Mouse (Mus musculus) stomach, embryonic 16.5 days (tissue): ENCODE measurements at regions not wholly inside any gene's neighbourhood (a gene's known extent, or its start where the extent isn't known, plus 50 kb on each side); places are given as distances from the start of the nearest gene placed in this dataset.

Experiments
- ATAC-seq: fragments of 200-750 bp; cut with Nextera tagmentation; 2 replicates; pipeline ENCODE4 v1.8.0; 2017; ENCODE audit warnings: moderate number of reproducible peaks, moderate TSS enrichment; ENCODE audit not compliant: insufficient read depth, low FRiP score
- H3K27ac ChIP-seq: fragments of 300-500 bp; sonication (generic); 2 replicates; pipeline ENCODE4 v1.5.1; 2014; ENCODE audit warnings: low read length
- H3K27me3 ChIP-seq: fragments of 300-500 bp; sonication (generic); 2 replicates; pipeline ENCODE4 v1.6.1; 2014; ENCODE audit warnings: low read length, control low read depth, mixed read lengths; ENCODE audit not compliant: control insufficient read depth, insufficient read depth
- H3K36me3 ChIP-seq: fragments of 300-500 bp; sonication (generic); 2 replicates; pipeline ENCODE4 v1.6.1; 2014; ENCODE audit warnings: low read length; ENCODE audit not compliant: control insufficient read depth, insufficient read depth
- H3K4me1 ChIP-seq: fragments of 300-500 bp; sonication (generic); 2 replicates; pipeline ENCODE4 v1.6.1; 2014; ENCODE audit warnings: low read length, control low read depth, mixed read lengths; ENCODE audit not compliant: control insufficient read depth, insufficient read depth
- H3K4me2 ChIP-seq: fragments of 300-500 bp; sonication (generic); 2 replicates; pipeline ENCODE4 v1.6.1; 2014; ENCODE audit warnings: low read depth, low read length, mixed read lengths
- H3K4me3 ChIP-seq: fragments of 300-500 bp; sonication (generic); replicated peaks from 2 replicates; pipeline ENCODE4 v1.5.1; 2014; ENCODE audit warnings: mild to moderate bottlenecking, low read length
- H3K9ac ChIP-seq: fragments of 300-500 bp; sonication (generic); 2 replicates; pipeline ENCODE4 v1.6.1; 2014; ENCODE audit warnings: low read length
- H3K9me3 ChIP-seq: fragments of 300-500 bp; sonication (generic); replicated peaks from 2 replicates; pipeline ENCODE4 v1.6.1; 2016; ENCODE audit warnings: low read length, control low read depth; ENCODE audit not compliant: control insufficient read depth
- WGBS: fragments of 180-500 bp; shearing (Covaris S2); extraction: QIAGEN DNeasy Blood & Tissue Kit; methylation state at CpG from one replicate; pipeline ENCODE4 v1.1.7; 2014; 5-methylcytosine and 5-hydroxymethylcytosine counted together

GRCm38 (mm10) chr9:113033996-113034395 is 674.1 kb downstream of the Pdcd6ip start:
- no peak for ATAC-seq
- Histone ChIP-seq H3K4me3 (no peak overlapping the region), H3K4me2 (no peak overlapping the region), H3K27ac (no peak overlapping the region), H3K9me3 (no peaks in the 10 kb centered on the region), H3K36me3 (no peaks in the 10 kb centered on the region), H3K27me3 (no peaks in the 10 kb centered on the region), H3K4me1 (no peaks in the 10 kb centered on the region), H3K9ac (no peak overlapping the region)
- WGBS, result 83% methylated on average over 5 of the region's 5 CpGs

DNA sequence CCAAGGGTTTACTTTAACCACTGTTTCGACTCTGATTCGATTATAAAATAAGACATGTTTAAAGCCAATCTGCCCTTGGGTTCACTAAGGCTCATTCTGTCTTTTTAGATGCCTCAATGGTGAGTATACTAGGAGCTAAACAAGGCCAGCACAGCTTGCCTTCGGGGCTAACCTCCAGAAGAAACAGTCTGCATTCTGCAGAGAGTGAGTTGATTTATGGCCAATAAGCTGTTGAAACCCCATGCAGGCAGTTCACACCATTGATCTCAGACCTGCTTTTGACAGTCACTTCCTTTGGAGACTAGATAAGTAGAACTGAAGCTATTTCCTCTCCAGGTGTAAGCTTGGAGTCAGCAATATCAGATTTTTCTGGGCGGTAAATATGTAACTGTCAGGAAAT is 679.0 kb downstream of the Pdcd6ip start:
- no peak overlapping the region for H3K9ac ChIP-seq
- no peaks in the 10 kb centered on the region for H3K27me3 ChIP-seq
- ATAC-seq, result no peak
- no peaks in the 10 kb centered on the region for H3K36me3 ChIP-seq
- no peaks in the 10 kb centered on the region for H3K4me1 ChIP-seq
- no peak overlapping the region for H3K27ac ChIP-seq
- H3K4me3 ChIP-seq, result no peak overlapping the region
- no peak overlapping the region for H3K4me2 ChIP-seq
- no peaks in the 10 kb centered on the region for H3K9me3 ChIP-seq
- 59% methylated on average over 4 of the region's 4 CpGs for WGBS

DNA sequence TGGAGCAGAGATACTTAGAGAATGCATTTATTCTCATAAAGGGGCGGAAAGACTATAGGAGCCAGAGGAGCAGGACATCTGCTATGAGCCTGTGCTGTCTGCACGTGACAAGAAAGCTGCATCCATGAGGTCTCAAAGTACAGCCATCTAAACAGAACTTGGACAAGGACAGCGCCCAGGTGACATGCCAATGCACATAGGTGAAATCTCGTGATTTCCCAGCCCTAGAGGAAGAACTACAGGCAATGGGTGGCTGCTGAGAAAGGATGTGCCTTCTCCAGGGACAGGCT is 681.2 kb downstream of the Pdcd6ip start:
- H3K27ac ChIP-seq, result no peak overlapping the region
- no peaks in the 10 kb centered on the region for H3K27me3 ChIP-seq
- no peak overlapping the region for H3K4me3 ChIP-seq
- no peak overlapping the region for H3K4me2 ChIP-seq
- H3K4me1 ChIP-seq, result no peaks in the 10 kb centered on the region
- H3K36me3 ChIP-seq, result no peaks in the 10 kb centered on the region
- no peaks in the 10 kb centered on the region for H3K9me3 ChIP-seq
- no peak for ATAC-seq
- 74% methylated on average over 4 of the region's 4 CpGs for WGBS
- no peak overlapping the region for H3K9ac ChIP-seq

DNA sequence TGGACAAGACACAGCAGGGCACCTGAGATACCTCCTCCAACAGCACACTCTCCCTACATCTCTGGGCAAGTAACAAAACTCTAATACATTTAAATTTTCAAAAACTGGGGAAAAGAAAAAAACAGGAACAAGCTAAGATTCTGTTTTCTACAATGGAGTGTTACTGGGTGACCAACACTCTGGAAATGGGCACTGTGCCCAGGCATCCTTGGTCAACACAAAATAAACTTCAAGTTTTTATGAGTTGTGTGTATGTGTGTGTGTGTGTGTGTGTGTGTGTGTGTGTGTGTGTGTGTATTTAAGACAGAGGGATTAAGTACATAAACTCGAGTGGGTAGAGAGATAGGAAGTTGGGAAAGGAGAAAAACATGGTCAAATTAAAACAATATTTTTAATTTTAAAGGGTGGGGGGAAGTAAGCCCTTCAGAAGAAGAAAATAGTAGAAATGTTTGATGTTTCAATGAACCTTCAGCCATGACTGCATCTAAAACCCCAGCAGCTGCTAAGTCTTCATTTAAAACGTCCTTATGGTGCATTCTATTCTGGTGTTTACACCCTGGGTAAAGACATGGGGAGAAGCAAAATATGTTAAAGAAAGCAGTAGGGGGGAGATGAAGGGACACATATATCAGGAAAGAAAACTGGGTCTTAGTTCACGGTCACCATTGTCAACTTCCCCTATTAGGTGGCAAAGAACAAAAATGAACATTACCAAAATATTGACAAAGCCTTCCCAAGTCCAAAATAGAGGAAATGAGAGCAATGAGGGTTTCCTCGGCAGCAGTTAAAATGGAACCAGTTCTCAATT is 681.8 kb downstream of the Pdcd6ip start:
- Histone ChIP-seq H3K4me2 (no peak overlapping the region), H3K9me3 (no peaks in the 10 kb centered on the region)
- no peak for ATAC-seq

DNA sequence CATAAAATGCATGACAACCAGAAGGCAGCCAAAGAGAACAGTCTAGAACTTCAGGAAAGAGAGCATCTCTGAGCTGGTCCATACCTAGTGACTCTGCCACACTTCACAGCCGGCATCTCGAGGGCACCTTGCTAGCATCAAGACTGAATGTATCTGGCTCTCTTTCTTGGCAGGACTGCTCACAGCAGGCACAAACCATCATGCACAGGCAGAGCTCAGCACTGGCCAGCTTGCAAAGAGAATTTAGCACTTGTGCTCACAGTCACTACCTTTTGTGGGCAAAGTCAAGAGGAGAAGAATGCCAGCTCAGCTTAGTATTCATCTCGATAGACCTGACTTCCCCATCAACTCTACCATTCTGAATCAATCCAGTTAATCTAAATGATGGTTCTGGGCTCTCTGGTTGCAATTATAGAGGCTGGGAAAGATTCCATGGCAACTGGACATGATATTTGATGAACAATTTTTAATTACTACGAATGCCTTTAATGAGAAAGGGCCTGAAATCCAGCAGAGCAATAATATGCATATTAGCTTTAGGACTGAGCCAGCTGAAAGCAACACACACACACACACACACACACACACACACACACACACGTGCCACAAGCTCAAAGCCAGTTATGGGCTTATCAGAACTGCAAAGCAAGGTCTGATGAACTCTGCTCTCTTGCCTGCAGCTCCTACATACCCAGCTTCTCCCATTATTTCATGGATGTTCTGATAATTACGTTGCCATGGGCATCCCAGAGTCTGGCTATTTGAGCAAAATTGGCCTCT is 686.0 kb downstream of the Pdcd6ip start:
- Histone ChIP-seq H3K4me1 (no peaks in the 10 kb centered on the region), H3K27me3 (no peaks in the 10 kb centered on the region), H3K4me3 (no peak overlapping the region), H3K36me3 (no peaks in the 10 kb centered on the region), H3K4me2 (no peak overlapping the region), H3K9me3 (no peaks in the 10 kb centered on the region), H3K9ac (no peak overlapping the region), H3K27ac (no peak overlapping the region)
- 78% methylated on average over 6 of the region's 6 CpGs for WGBS
- no peak for ATAC-seq

More for the DNA sequence above, 681.8 kb downstream of the Pdcd6ip start:
- WGBS, result 54% methylated on average over 4 of the region's 4 CpGs
- Histone ChIP-seq H3K27ac (no peak overlapping the region), H3K9ac (no peak overlapping the region), H3K4me3 (no peak overlapping the region), H3K27me3 (no peaks in the 10 kb centered on the region), H3K4me1 (no peaks in the 10 kb centered on the region), H3K36me3 (no peaks in the 10 kb centered on the region)

- Histone ChIP-seq H3K4me1 (no peaks in the 10 kb centered on the region), H3K9me3 (no peaks in the 10 kb centered on the region), H3K4me2 (no peak overlapping the region), H3K4me3 (no peak overlapping the region), H3K27me3 (no peaks in the 10 kb centered on the region), H3K9ac (no peak overlapping the region), H3K36me3 (no peaks in the 10 kb centered on the region), H3K27ac (no peak overlapping the region)
- 58% methylated on average over 6 of the region's 6 CpGs for WGBS
- ATAC-seq, result no peak
Measured at GRCm38 (mm10) chr9:113019576-113019975, 688.5 kb downstream of the Pdcd6ip start.

DNA sequence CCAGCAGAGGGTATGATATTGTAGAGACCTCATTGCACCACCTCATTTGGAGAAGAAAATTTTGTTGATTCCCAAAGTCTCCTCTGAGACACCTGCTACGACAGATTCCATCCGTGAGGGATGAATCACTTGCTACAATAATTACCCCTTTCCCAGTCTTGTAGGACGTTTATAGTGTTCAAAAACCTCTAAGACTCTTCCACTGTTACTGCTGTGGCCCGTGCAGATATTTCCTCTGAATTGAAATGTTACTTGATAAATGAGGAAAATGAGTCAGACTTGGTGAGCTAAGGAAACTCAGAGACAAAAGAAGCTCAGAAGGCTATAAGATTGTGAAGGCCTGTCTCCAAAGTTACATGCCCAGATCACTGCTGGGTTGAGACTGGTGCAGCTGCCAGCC is 700.0 kb downstream of the Pdcd6ip start:
- Histone ChIP-seq H3K9me3 (no peaks in the 10 kb centered on the region), H3K27ac (no peak overlapping the region), H3K9ac (no peak overlapping the region), H3K4me3 (no peak overlapping the region), H3K36me3 (no peaks in the 10 kb centered on the region), H3K27me3 (no peaks in the 10 kb centered on the region), H3K4me2 (no peak overlapping the region), H3K4me1 (no peaks in the 10 kb centered on the region)
- WGBS, result 67% methylated on average over 4 of the region's 4 CpGs
- ATAC-seq, result no peak

DNA sequence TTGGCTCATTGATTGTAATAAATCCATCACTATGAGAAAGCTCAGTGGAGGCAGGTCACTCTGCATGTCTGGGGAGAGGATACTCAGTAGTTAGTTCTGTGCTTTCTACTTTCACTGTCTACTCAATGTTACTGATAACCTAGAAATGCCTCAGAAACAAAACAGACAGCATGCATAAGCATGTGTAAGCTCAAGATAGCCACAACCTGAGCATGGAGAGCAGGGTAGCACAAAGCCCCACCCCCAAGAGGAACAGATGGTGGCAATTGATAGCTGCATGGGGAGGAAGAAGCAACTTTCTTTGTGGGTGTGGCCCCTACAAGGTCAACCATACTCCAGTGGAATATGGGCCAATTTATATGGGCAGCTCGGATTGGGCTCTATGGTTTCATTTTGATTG is 711.9 kb downstream of the Pdcd6ip start:
- Histone ChIP-seq H3K27me3 (no peaks in the 10 kb centered on the region), H3K9me3 (no peaks in the 10 kb centered on the region), H3K4me1 (no peaks in the 10 kb centered on the region), H3K36me3 (no peaks in the 10 kb centered on the region), H3K27ac (no peak overlapping the region), H3K4me2 (no peak overlapping the region), H3K9ac (no peak overlapping the region), H3K4me3 (no peak overlapping the region)
- 70% methylated on average over 1 of the region's 1 CpGs for WGBS
- peak; percentile 60 for ATAC-seq

DNA sequence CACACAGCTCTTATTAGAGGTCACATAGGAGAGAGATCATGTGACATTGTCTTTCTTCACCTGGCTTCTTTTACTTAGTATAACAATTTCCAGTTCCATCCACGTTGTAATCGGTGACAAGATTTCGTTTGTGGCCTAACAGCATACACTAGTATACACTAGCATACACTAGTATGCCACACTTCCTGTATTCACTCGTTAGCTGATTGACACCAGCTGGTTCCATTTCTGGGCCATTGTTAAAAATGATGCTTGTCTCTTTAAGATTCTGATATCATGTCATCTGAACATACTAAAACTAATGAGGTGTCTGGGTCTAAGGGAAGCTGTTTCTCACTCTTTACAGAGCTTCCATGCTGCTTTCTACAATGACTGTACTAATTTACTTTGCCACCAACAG is 713.3 kb downstream of the Pdcd6ip start:
- Histone ChIP-seq H3K4me2 (no peak overlapping the region), H3K36me3 (no peaks in the 10 kb centered on the region), H3K4me3 (no peak overlapping the region), H3K27me3 (no peaks in the 10 kb centered on the region), H3K9ac (no peak overlapping the region), H3K27ac (no peak overlapping the region), H3K4me1 (no peaks in the 10 kb centered on the region), H3K9me3 (no peaks in the 10 kb centered on the region)
- 86% methylated on average over 4 of the region's 4 CpGs for WGBS
- ATAC-seq, result no peak
